Mouse (Mus musculus): ENCODE measurements around the gene Cul3. TPM values are rescaled to one million over a fixed set of nuclear protein-coding genes. Genes with fewer than 3 reads are reported as not detected.

Gene Cul3
- polyA plus RNA-seq, 2 experiments = 22.9 to 25.8 TPM

DNA sequence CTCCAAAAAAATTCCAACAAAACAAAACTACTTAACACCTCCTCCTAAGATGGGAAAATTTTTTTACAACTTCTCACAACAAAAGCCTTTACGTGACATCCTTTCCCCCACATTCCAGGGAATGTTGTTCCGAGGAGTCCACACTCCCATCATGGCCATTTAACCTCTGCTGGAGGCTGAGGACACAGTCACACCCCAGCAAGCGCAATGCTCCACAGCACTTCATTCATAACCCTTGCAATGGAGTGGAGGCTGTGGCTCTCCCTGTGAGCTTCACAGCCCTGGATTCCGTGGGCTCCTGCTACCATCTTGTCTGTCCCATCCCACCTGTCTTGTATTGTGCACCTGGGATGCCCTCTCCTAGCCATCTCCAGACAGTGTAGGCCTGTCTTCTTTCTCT, 81.6 kb downstream of the Cul3 start:
- no peak overlapping the region for H3K9ac ChIP-seq (replicated peaks)
- ATAC-seq (ENCODE audit: insufficient read depth) (no peak), DNase-seq (ENCODE audit: low read depth in 3 of 3, low spot score in 3 of 3) (no peak)
- no peak overlapping the region for H3K27ac ChIP-seq
- H3K9me3 ChIP-seq (ENCODE audit: control insufficient read depth, low read length) = no peaks in the 10 kb centered on the region
- H3K4me2 ChIP-seq (ENCODE audit: low read depth) = no peak overlapping the region
- no peak overlapping the region for H3K4me3 ChIP-seq (ENCODE audit: insufficient read depth in 1 of 2, low read depth in 2 of 2, low read length in 2 of 2)
- no peaks in the 10 kb centered on the region for H3K4me1 ChIP-seq (replicated peaks; ENCODE audit: control insufficient read depth in 2 of 2, insufficient read depth in 2 of 2, low read length in 1 of 2)
- TF ChIP-seq CTCF (IDR thresholded peaks at IDR 0.05; ENCODE audit: low read depth) (no peak), EP300 (IDR thresholded peaks at IDR 0.05; ENCODE audit: low read depth) (no peak)
- 83% methylated on average over 4 of the region's 4 CpGs for WGBS (ENCODE audit: insufficient replicate concordance)
- H3K27me3 ChIP-seq (ENCODE audit: control insufficient read depth, insufficient read depth, low read length) = no peaks in the 10 kb centered on the region
- H3K36me3 ChIP-seq (replicated peaks; ENCODE audit: control insufficient read depth, insufficient read depth, low read depth) = no peaks in the 10 kb centered on the region

DNA sequence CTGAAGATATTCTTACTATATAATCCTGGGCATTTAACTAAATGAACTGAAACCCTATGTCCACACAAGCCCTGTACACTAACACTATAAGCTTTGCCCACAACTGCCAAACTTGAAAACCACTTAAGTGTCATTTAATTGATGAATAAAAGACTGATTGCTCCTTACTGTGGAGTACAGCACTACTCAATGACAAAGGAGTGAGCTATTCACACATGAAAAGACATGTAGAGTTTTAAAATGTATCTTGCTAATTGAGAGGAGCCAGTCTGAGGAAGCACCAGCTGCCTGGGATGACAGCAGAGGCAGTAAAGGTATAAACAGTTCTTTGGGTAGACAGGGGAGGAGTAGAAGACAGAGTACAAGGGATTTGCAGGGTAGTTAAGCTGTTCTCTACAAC, 87.0 kb downstream of the Cul3 start:
- no peak overlapping the region for H3K27ac ChIP-seq
- H3K9me3 ChIP-seq (ENCODE audit: control insufficient read depth, low read length) = no peaks in the 10 kb centered on the region
- no peaks in the 10 kb centered on the region for H3K36me3 ChIP-seq (replicated peaks; ENCODE audit: control insufficient read depth, insufficient read depth, low read depth)
- DNase-seq (ENCODE audit: low read depth in 3 of 3, low spot score in 3 of 3) = no peak
- H3K27me3 ChIP-seq (ENCODE audit: control insufficient read depth, insufficient read depth, low read length) = no peaks in the 10 kb centered on the region
- no peak for ATAC-seq (ENCODE audit: insufficient read depth)
- no peak overlapping the region for H3K4me2 ChIP-seq (ENCODE audit: low read depth)
- no peaks in the 10 kb centered on the region for H3K4me1 ChIP-seq (replicated peaks; ENCODE audit: control insufficient read depth in 2 of 2, insufficient read depth in 2 of 2, low read length in 1 of 2)
- TF ChIP-seq EP300 (IDR thresholded peaks at IDR 0.05; ENCODE audit: low read depth) (no peak), CTCF (IDR thresholded peaks at IDR 0.05; ENCODE audit: low read depth) (no peak)
- no peak overlapping the region for H3K9ac ChIP-seq (replicated peaks)
- no peak overlapping the region for H3K4me3 ChIP-seq (ENCODE audit: insufficient read depth in 1 of 2, low read depth in 2 of 2, low read length in 2 of 2)

GRCm38 (mm10) chr1:80250247-80250646, 90.0 kb downstream of the Cul3 start:
- 64% methylated on average over 5 of the region's 5 CpGs for WGBS (ENCODE audit: insufficient replicate concordance)
- Histone ChIP-seq H3K36me3 (replicated peaks; ENCODE audit: control insufficient read depth, insufficient read depth, low read depth) (no peaks in the 10 kb centered on the region), H3K4me3 (ENCODE audit: insufficient read depth in 1 of 2, low read depth in 2 of 2, low read length in 2 of 2) (no peak overlapping the region), H3K4me2 (ENCODE audit: low read depth) (no peak overlapping the region), H3K27ac (no peak overlapping the region), H3K9ac (replicated peaks) (no peak overlapping the region), H3K9me3 (ENCODE audit: control insufficient read depth, low read length) (no peaks in the 10 kb centered on the region), H3K27me3 (ENCODE audit: control insufficient read depth, insufficient read depth, low read length) (no peaks in the 10 kb centered on the region), H3K4me1 (replicated peaks; ENCODE audit: control insufficient read depth in 2 of 2, insufficient read depth in 2 of 2, low read length in 1 of 2) (no peaks in the 10 kb centered on the region)
- ATAC-seq (ENCODE audit: insufficient read depth) (no peak), DNase-seq (ENCODE audit: low read depth in 3 of 3, low spot score in 3 of 3) (no peak)
- TF ChIP-seq EP300 (IDR thresholded peaks at IDR 0.05; ENCODE audit: low read depth) (no peak), CTCF (IDR thresholded peaks at IDR 0.05; ENCODE audit: low read depth) (no peak)

DNA sequence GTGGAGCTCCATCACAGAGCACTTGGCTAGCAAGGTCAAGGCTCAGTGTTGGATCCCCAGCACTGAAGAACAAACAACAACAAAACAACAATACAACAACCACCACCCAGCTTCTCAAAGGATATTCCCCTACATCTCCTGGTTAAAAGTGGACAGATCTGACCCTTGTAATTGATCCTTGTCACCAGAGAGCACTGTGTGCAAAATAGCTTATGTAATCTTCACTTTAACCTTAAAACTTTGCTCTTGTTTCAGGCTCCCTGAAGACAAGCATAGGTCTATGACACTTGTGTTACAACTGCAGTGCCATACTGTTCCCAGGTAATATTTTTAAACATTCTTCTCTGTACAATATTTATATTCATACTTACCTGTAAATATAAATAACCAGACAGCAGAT, 93.1 kb downstream of the Cul3 start:
- Histone ChIP-seq H3K36me3 (replicated peaks; ENCODE audit: control insufficient read depth, insufficient read depth, low read depth) (no peaks in the 10 kb centered on the region), H3K4me1 (replicated peaks; ENCODE audit: control insufficient read depth in 2 of 2, insufficient read depth in 2 of 2, low read length in 1 of 2) (no peaks in the 10 kb centered on the region; a peak in 1 of 4 replicates), H3K9me3 (ENCODE audit: control insufficient read depth, low read length) (no peaks in the 10 kb centered on the region), H3K4me3 (ENCODE audit: insufficient read depth in 1 of 2, low read depth in 2 of 2, low read length in 2 of 2) (no peak overlapping the region), H3K9ac (replicated peaks) (no peak overlapping the region), H3K4me2 (ENCODE audit: low read depth) (no peak overlapping the region), H3K27me3 (ENCODE audit: control insufficient read depth, insufficient read depth, low read length) (no peaks in the 10 kb centered on the region), H3K27ac (no peak overlapping the region)
- ATAC-seq (ENCODE audit: insufficient read depth) = no peak
- no peak for DNase-seq (ENCODE audit: low read depth in 3 of 3, low spot score in 3 of 3)
- TF ChIP-seq CTCF (IDR thresholded peaks at IDR 0.05; ENCODE audit: low read depth) (no peak), EP300 (IDR thresholded peaks at IDR 0.05; ENCODE audit: low read depth) (no peak)

DNA sequence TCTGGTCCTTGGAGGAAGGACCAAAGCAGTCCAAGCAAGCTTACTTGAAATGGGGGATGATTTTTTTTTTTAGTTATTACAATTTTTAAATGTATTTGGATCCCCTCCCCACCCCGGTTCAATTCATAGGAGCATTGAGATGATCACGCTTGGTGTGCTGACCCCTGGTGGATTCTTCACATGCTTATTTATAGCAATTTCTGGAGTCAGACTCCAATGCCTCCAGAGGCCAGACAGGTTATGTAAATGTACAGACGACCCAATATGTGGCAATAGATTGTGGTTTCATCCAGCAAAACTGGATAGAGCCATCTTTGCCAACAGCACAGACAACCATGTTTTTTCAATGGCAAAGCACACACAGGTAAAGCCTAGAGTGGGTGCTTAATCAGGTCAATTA, 96.2 kb downstream of the Cul3 start:
- no peak for ATAC-seq (ENCODE audit: insufficient read depth)
- 40% methylated on average over 3 of the region's 3 CpGs for WGBS (ENCODE audit: insufficient replicate concordance)
- no peaks in the 10 kb centered on the region for H3K9me3 ChIP-seq (ENCODE audit: control insufficient read depth, low read length)

More for the DNA sequence above, 96.2 kb downstream of the Cul3 start:
- H3K9ac ChIP-seq (replicated peaks) = no peak overlapping the region
- H3K4me2 ChIP-seq (ENCODE audit: low read depth) = no peak overlapping the region
- H3K27me3 ChIP-seq (ENCODE audit: control insufficient read depth, insufficient read depth, low read length) = no peaks in the 10 kb centered on the region
- DNase-seq (ENCODE audit: low read depth in 3 of 3, low spot score in 3 of 3) = no peak
- H3K4me3 ChIP-seq (ENCODE audit: insufficient read depth in 1 of 2, low read depth in 2 of 2, low read length in 2 of 2) = no peak overlapping the region
- H3K36me3 ChIP-seq (replicated peaks; ENCODE audit: control insufficient read depth, insufficient read depth, low read depth) = no peaks in the 10 kb centered on the region
- no peak for TF ChIP-seq EP300 (IDR thresholded peaks at IDR 0.05; ENCODE audit: low read depth)
- peak; percentile 15; the same call in 1 of the 2 replicates for TF ChIP-seq CTCF (IDR thresholded peaks at IDR 0.05; ENCODE audit: low read depth)
- H3K4me1 ChIP-seq (replicated peaks; ENCODE audit: control insufficient read depth in 2 of 2, insufficient read depth in 2 of 2, low read length in 1 of 2) = no peaks in the 10 kb centered on the region; a peak in 1 of 4 replicates
- no peak overlapping the region for H3K27ac ChIP-seq
